Mouse (Mus musculus) layer of hippocampus, adult 8-10 months (tissue): ENCODE results near the gene Glrp1. TPM values are rescaled to one million over a fixed set of nuclear protein-coding genes. Genes with fewer than 3 reads are reported as not detected.

Source experiments
- DNase-seq, 2 experiments: peaks; one replicate each; pipeline ENCODE4 v3.0.0; 2022; ENCODE audit warnings: low spot score in 2 of 2
- total RNA-seq, 4 experiments: library from RNA; stranded (reverse); gene quantifications; 2 replicates each; pipeline ENCODE4 v1.2.4; 2022

The Glrp1 gene
- total RNA-seq, 4 experiments from 2014 or later, result 0.32 to 0.43 TPM; not detected in 2

- DNase-seq, result no peak
These were observed 46.6 kb downstream of the Glrp1 start for GRCm38 (mm10) chr1:88463241-88463640.

- no peak for DNase-seq
These were observed 47.4 kb downstream of the Glrp1 start for GRCm38 (mm10) chr1:88462484-88462883.

DNA sequence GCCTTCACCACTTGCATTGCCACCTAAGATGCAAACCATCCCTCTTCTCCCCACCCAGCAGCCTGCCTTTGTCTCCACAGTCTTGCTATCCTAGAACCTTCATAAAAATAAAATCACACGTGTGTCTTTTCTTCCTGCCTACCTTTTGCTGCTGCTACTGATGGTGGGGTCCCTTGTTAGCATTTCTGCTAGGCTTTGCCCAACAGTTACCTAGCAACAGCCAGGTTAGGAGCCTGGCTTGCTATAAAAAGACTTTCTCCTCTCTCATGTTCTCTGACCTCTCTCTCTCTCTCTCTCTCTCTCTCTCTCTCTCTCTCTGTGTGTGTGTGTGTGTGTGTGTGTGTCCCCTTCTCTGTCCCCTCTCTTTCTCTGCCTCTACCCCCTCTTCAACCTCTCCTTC, 48.8 kb downstream of the Glrp1 start:
- no peak for DNase-seq

GRCm38 (mm10) chr1:88459655-88460054, 50.2 kb downstream of the Glrp1 start:
- no peak for DNase-seq

- no peak for DNase-seq
These were observed 50.7 kb downstream of the Glrp1 start for GRCm38 (mm10) chr1:88459196-88459595.

DNA sequence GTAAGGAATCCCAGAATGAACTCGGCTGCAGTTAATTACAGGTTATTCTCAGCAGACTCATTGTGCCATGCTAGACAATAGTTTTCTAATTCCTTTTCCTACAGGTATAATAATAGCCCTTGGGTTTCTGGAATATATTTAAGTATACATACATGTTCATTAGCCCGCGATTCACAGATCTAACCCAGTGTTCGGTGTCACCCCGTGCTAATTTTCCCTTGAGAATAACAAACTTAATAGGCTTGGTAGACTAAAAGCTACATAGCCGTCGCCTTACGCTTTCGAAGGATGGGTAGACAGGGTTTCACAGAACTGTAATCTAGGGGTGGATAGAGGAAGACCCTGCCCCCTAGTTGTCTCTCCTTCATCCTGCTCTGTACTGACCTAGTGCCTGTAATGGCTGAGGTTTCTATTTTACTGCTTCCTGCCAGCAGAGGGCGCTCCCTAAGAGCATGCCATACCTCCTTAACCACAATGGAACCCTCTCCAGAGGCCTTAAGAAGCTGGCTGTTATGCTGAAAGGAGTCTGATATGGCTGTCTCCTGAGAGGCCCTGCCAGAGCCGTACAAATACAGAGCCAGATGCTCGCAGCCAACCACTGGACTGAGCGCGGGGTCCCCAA, 53.3 kb downstream of the Glrp1 start:
- peak; percentile 51 to 82 for DNase-seq

DNA sequence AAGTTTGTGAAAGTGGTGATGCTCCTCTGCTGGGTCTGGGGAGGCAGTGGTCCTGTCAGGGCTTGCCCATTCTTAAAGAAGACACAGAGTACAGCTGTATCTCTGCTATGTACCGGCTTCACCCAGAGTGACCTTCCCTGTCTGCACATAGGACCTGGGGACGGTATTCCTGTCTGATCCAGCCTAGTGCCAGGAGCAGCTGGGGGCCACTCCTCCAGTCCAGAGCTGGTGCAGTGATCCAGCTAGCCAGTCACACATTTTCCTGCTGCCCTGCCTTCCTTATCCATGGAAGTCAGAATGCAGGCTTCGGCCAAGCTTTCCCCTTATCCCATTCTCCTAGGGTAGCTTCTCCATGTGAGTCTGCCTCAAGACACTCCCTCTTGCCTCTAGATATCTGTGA, 54.1 kb downstream of the Glrp1 start:
- DNase-seq, result no peak

GRCm38 (mm10) chr1:88454703-88455102, 55.2 kb downstream of the Glrp1 start:
- no peak for DNase-seq

GRCm38 (mm10) chr1:88452198-88452597, 57.7 kb downstream of the Glrp1 start:
- DNase-seq, result no peak

- no peak for DNase-seq
These were observed 59.2 kb downstream of the Glrp1 start for GRCm38 (mm10) chr1:88450668-88451067.

Other genes with a start within 250 kb of the Glrp1 start
- 10 to 100 TPM; 34.5 to 51.6 (median 42.5) TPM for gene Hjurp, start 232.4 kb downstream of the Glrp1 start, total RNA-seq
- gene Trpm8, start 232.4 kb downstream of the Glrp1 start, total RNA-seq, result under 1 TPM in 2 of 4 experiments, not detected in 2; 0.09 to 0.22 TPM
- gene Spp2, start 103.1 kb downstream of the Glrp1 start, total RNA-seq, result under 1 TPM in 1 of 4 experiments, not detected in 3; 0.53 TPM
- gene Arl4c, start 192.2 kb upstream of the Glrp1 start, total RNA-seq, result 10 to 100 TPM; 31.3 to 41.3 (median 34.3) TPM